Mouse (Mus musculus) Patski (cell line): ENCODE measurements around the gene Cntn6. TPM values are rescaled to one million over a fixed set of nuclear protein-coding genes. Genes with fewer than 3 reads are reported as not detected.

Source experiments
- ATAC-seq: fragments of 100-300 bp; one replicate; pipeline ENCODE4 v1.8.0; 2021
- CTCF ChIA-PET: fragments of 350-600 bp; sonication (Branson Sonifier 250); formaldehyde crosslinking; loops from one replicate; lab custom pipeline; 2022; ENCODE audit warnings: inconsistent platforms; lab: Charles Lee
- POLR2A ChIA-PET: fragments of 350-600 bp; sonication (Branson Sonifier 250); formaldehyde crosslinking; loops from one replicate; lab custom pipeline; 2022; ENCODE audit warnings: antibody characterized with exemption, inconsistent platforms; lab: Charles Lee
- DNase-seq: peaks from one replicate; pipeline ENCODE4 v3.0.0-alpha.2; 2011; ENCODE audit warnings: low read depth, low spot score
- H3K27me3 ChIP-seq: fragments of 371-371 bp; one replicate; pipeline ENCODE4 v1.5.1; 2021
- CTCF ChIP-seq: fragments of 100-300 bp; IDR thresholded peaks from one replicate; pipeline ENCODE4 v1.5.1; 2021
- in situ Hi-C: fragments of 300-500 bp; cut with MboI; formaldehyde crosslinking; loops from 3 replicates; pipeline ENCODE4 v1.11.1; 2018; ENCODE audit warnings: low pct_unique_long_range_greater_than_20kb, mixed read lengths
- polyA plus RNA-seq: library from polyadenylated mRNA; unstranded; gene quantifications from one replicate; pipeline ENCODE4 v1.2.3, GENCODE M21; 2021

The Cntn6 gene
- polyA plus RNA-seq, 1 experiment from 2014 or later = not detected

DNA sequence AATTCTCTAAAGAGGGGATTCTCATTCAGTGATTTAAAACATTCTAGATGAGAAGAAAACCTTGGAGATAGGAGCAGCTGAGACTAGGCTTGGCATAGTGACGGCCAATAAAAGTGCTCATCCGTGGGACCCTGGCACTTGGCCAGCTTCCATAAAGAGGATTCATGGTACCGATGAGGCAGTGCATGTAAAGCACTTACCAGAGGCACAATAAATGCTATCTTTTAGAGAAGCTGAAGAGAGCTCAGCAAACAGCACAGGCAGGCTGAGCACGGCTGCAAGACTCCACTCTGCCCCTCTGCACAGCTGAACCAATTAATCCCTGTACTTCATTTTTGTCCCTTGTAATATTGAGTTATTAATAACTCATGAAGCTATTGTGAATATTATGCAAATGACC is 110.8 kb downstream of the Cntn6 start:
- no peaks in the 10 kb centered on the region for H3K27me3 ChIP-seq
- POLR2A ChIA-PET = no interaction called here
- CTCF ChIA-PET = no interaction called here
- DNase-seq (no peak), ATAC-seq (no peak)
- no peak for TF ChIP-seq CTCF
- in situ Hi-C loops = no loop called here

DNA sequence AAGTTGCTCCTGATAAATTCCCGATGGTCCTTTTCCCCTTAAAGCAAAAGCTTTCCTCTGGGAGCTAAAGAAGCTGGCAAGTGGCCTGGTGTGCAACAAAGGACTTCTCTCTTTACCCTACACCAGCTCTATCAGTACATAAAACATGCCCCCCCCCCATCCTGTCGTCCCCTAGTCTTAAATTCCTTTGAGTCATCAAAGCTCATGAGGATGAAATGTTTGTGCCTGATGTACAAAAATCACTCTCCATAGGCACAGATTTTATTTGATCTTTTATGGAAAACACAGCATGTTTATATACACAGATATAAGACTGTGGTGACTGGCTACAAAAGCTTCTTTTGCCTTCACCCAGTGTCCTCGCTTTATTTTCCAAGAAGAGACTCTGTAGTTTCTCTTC is 112.6 kb downstream of the Cntn6 start:
- ATAC-seq = no peak
- H3K27me3 ChIP-seq = no peaks in the 10 kb centered on the region
- no peak for DNase-seq
- in situ Hi-C loops = no loop called here
- no peak for TF ChIP-seq CTCF
- POLR2A ChIA-PET = no interaction called here
- CTCF ChIA-PET = interaction anchor here (1.4 kb wide), 1 partner anchor 25 kb away, joined by 3 read pairs; no protein-coding TSS in a partner anchor

DNA sequence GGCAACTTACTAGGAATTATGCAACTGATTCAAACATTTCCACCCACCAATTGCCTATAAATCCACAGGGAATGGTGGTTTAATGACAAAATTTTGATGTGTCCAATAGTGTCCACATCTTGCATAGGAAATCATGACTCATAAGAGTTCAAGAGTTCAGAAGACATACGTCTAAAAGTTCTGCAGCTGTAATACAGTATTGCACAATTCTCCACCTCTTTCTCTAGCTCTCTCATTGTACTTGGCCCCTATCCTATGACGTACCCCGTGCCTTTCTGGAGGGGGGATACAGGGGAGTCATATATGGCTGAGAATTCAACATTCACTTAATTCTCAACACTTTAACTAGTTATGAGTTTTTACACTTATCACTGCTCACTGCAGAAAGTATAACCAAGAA is 160.9 kb downstream of the Cntn6 start:
- no peak for DNase-seq
- TF ChIP-seq CTCF = no peak
- CTCF ChIA-PET = no interaction called here
- H3K27me3 ChIP-seq = no peaks in the 10 kb centered on the region
- in situ Hi-C loops = no loop called here
- no peak for ATAC-seq
- POLR2A ChIA-PET = no interaction called here

DNA sequence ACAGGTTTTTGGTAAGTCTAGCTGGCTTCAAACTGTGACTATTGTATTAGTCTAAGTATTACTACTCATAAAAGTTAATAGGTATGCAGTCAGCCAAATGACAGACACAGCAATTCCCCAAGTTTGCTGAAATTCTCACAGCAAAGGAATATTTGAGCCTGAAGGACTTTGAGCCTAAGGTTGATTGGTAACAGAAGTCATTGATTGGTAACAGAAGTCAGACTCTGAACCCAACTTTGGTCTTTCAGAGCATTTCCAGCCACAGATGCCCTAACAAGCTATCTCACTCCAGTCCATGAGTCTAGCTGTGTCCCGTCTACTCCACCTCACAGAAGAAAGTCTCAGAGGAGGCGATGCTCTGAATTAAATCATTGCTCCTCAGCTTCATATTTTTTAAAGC is 176.1 kb downstream of the Cntn6 start:
- no peak for TF ChIP-seq CTCF
- ChIA-PET POLR2A (no interaction called here), CTCF (no interaction called here)
- H3K27me3 ChIP-seq = no peaks in the 10 kb centered on the region
- ATAC-seq (no peak), DNase-seq (no peak)
- in situ Hi-C loops = no loop called here

DNA sequence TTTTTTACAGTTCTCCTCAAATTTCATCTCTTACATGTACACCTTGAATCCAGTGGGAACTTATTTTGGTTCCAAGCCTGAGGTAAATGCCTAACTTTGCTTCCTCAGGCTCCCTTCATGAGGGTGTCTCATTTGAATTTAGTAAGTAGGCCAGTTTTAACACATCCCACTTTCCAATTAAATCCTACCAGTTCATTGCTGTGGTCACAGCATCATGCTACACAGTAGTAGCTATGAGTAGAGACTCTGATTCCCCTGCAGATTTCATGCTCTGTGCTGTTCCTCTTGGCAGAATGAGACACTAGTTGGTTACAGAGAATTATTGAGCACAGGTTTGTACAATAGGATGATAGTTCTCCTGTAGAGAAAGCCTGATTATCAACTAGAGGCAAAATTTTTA is 181.7 kb downstream of the Cntn6 start:
- CTCF ChIA-PET = no interaction called here
- POLR2A ChIA-PET = no interaction called here
- no peak for ATAC-seq
- no peaks in the 10 kb centered on the region for H3K27me3 ChIP-seq
- no peak for DNase-seq
- in situ Hi-C loops = no loop called here
- TF ChIP-seq CTCF = no peak

- no peak for TF ChIP-seq CTCF
- ChIA-PET POLR2A (no interaction called here), CTCF (no interaction called here)
- H3K27me3 ChIP-seq = no peaks in the 10 kb centered on the region
- ATAC-seq (no peak), DNase-seq (no peak)
- in situ Hi-C loops = no loop called here
These were observed 187.4 kb downstream of the Cntn6 start for GRCm38 (mm10) chr6:104679809-104680495.

DNA sequence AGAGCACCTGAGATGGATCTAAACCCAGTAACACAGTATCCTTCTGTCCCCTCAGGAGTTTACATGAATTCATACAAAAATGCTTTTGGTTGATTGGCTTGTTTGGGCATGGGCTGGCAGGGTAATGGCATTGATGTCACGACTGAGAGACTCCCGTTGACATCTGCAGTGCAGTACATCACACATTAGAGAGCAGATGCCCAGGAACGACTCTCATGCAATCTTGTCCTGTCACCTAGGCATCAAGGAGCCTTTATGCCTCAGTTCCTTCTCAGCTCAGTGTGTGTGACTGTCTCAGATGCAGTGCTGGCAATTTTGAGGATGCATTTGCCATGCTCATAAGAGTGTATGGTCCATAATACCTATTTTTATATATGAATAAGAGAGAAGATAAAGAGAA is 195.4 kb downstream of the Cntn6 start:
- H3K27me3 ChIP-seq = no peaks in the 10 kb centered on the region
- ChIA-PET CTCF (no interaction called here), POLR2A (no interaction called here)
- no peak for TF ChIP-seq CTCF
- in situ Hi-C loops = no loop called here
- DNase-seq (no peak), ATAC-seq (no peak)

- ATAC-seq (no peak), DNase-seq (no peak)
- TF ChIP-seq CTCF = no peak
- in situ Hi-C loops = no loop called here
- ChIA-PET POLR2A (no interaction called here), CTCF (no interaction called here)
- no peaks in the 10 kb centered on the region for H3K27me3 ChIP-seq
These were observed 196.0 kb downstream of the Cntn6 start for GRCm38 (mm10) chr6:104688439-104689125.

DNA sequence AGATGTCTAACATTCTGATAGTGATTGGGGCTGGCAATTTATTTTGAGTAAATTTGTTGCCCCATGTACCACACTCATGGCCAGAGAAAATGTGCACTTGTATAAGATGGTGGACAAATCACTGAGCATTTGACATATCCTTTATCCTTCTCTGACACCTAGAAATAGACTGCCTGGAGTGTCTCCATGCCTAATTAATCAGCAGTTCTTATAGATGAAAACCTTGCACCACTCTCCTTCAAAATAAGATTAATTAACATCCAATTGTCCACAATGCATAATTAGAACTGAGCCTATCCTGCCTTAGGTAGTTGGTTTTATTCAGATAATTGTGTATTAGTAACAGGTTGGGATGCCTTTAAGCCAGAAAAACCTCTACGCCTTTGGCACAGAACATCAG is 236.0 kb downstream of the Cntn6 start:
- H3K27me3 ChIP-seq = no peaks in the 10 kb centered on the region
- DNase-seq = no peak
- ChIA-PET CTCF (no interaction called here), POLR2A (no interaction called here)
- in situ Hi-C loops = no loop called here
- no peak for TF ChIP-seq CTCF
- ATAC-seq = no peak

DNA sequence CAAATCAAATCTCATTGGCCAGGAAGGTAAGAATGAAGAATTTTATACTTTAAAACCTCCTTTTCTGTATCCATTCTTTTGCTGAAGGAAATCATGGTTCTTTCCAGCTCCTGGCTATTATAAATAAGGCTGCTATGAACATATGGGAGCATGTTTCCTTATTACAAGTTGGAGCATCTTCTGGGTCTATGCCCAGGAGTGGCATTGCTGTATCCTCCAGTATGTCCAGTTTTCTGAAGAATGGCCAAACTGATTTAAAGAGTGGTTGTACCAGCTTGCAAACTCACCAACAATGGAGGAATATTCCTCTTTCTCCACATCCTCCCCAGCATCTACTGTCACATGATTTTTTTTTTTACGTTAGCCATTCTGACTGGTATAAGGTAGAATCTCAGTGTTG is 241.7 kb downstream of the Cntn6 start:
- no peak for DNase-seq
- POLR2A ChIA-PET = no interaction called here
- CTCF ChIA-PET = no interaction called here
- ATAC-seq = no peak
- in situ Hi-C loops = no loop called here
- no peak for TF ChIP-seq CTCF
- H3K27me3 ChIP-seq = no peaks in the 10 kb centered on the region

DNA sequence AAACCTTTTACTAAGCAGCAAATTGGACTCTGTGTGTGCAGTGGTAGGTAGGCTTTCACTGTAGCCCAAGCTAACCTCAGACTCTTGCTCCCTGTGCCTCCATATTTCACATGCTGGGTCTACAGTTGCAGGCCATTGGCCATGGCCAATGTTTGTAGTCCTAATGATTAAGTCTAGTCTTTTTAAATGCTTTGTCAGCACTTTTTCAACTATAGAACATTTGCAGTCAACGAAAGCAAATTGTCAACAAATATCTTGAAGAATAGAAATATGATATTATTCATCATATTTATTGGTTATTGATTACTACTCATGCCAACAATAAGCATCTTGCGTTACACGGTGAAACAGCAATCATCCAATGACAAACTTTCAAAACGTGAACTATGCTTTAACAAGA is 246.4 kb downstream of the Cntn6 start:
- no peak for ATAC-seq
- no peaks in the 10 kb centered on the region for H3K27me3 ChIP-seq
- in situ Hi-C loops = no loop called here
- no peak for TF ChIP-seq CTCF
- no peak for DNase-seq
- POLR2A ChIA-PET = no interaction called here
- CTCF ChIA-PET = no interaction called here
